Mouse (Mus musculus) ES-Bruce4 (cell line): ENCODE measurements at regions not wholly inside any gene's neighbourhood (a gene's known extent, or its start where the extent isn't known, plus 50 kb on each side); places are given as distances from the start of the nearest gene placed in this dataset.

Source experiments
- H3K27ac ChIP-seq: 2 replicates; pipeline ENCODE4 v1.5.1; 2012; ENCODE audit warnings: low read length, inconsistent platforms; ENCODE audit not compliant: insufficient read depth
- H3K27me3 ChIP-seq: 2 replicates; pipeline ENCODE4 v1.6.1; 2012; ENCODE audit warnings: mild to moderate bottlenecking, low read length, inconsistent platforms; ENCODE audit not compliant: control insufficient read depth, poor library complexity, insufficient read depth, severe bottlenecking
- H3K36me3 ChIP-seq: 2 replicates; pipeline ENCODE4 v1.6.1; 2012; ENCODE audit warnings: inconsistent platforms, mild to moderate bottlenecking, low read length, moderate library complexity; ENCODE audit not compliant: control insufficient read depth, poor library complexity, insufficient read depth, severe bottlenecking
- H3K4me1 ChIP-seq: one replicate; pipeline ENCODE4 v1.8.1; 2011; ENCODE audit warnings: low read length; ENCODE audit not compliant: control insufficient read depth, insufficient read depth
- H3K4me3 ChIP-seq: 2 replicates; pipeline ENCODE4 v1.5.1; 2011; ENCODE audit warnings: low read depth, mild to moderate bottlenecking, low read length
- H3K9ac ChIP-seq: 2 replicates; pipeline ENCODE4 v1.6.1; 2012; ENCODE audit warnings: low read depth, mild to moderate bottlenecking, inconsistent platforms; ENCODE audit not compliant: poor library complexity, severe bottlenecking
- H3K9me3 ChIP-seq: replicated peaks from 2 replicates; pipeline ENCODE4 v1.6.1; 2012; ENCODE audit warnings: mild to moderate bottlenecking, low read length, inconsistent platforms; ENCODE audit not compliant: control insufficient read depth, poor library complexity, insufficient read depth, severe bottlenecking
- CTCF ChIP-seq: IDR thresholded peaks from one replicate; pipeline ENCODE4 v1.8.1; 2011; ENCODE audit warnings: low read depth, low read length
- EP300 ChIP-seq: IDR thresholded peaks from 2 replicates; pipeline ENCODE4 v1.6.1; 2011; ENCODE audit warnings: low read depth, low read length; ENCODE audit not compliant: insufficient read depth
- POLR2A ChIP-seq: IDR thresholded peaks from one replicate; pipeline ENCODE4 v1.8.1; 2011; ENCODE audit warnings: low read length; ENCODE audit not compliant: insufficient read depth

DNA sequence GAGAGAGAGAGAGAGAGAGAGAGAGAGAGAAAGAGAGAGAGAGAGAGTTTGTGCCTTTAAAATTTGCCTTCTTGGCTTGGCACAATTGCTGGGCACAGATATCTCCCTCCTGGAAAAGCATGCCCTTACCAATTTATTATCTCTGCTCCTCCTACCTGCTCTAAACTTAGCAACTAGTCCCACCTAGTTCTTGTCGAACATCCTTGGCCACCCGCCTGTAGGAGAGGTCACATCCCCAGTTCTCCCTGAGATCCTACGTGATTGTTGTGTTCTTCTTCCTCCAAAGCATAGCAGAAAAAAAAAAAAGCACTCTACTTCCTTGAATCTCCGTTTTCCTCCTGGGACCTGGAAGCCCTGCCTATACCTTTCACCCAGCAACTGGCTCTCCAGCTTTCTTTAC is 101.8 kb downstream of the Polr2m start:
- no peaks in the 10 kb centered on the region for H3K9me3 ChIP-seq
- no peak overlapping the region for H3K27ac ChIP-seq
- no peaks in the 10 kb centered on the region for H3K27me3 ChIP-seq
- no peak overlapping the region for H3K9ac ChIP-seq
- TF ChIP-seq POLR2A (no peak), EP300 (no peak), CTCF (no peak)
- no peaks in the 10 kb centered on the region for H3K4me1 ChIP-seq
- H3K36me3 ChIP-seq = no peaks in the 10 kb centered on the region
- H3K4me3 ChIP-seq = no peak overlapping the region

DNA sequence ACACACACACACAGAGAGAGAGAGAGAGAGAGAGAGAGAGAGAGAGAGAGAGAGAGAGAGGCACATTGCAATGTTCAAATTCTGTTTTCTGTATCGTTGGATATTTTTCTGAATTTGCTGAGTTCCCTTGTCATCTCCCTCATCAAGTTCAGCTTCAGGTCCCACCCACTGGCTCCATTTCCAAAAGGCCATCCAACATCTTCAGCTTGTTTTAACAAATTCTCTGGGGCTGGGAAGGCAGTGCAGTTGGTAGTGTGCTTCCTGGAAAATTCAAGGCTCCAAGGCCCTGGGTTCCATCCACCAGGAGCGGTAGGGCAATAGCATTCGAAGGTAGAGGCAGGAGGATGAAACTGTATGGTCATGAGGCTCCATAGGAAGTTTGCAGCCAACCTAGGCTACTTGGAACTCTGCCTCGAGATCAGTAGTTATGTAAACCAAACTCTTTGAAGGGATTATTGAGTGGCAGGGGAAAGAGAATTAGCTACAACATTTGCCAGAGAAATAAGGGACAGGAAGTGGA is 105.9 kb downstream of the Polr2m start:
- Histone ChIP-seq H3K4me1 (no peaks in the 10 kb centered on the region), H3K4me3 (no peak overlapping the region), H3K36me3 (no peaks in the 10 kb centered on the region), H3K9me3 (no peaks in the 10 kb centered on the region), H3K9ac (no peak overlapping the region), H3K27ac (no peak overlapping the region), H3K27me3 (no peaks in the 10 kb centered on the region)
- TF ChIP-seq EP300 (no peak), CTCF (no peak), POLR2A (no peak)

DNA sequence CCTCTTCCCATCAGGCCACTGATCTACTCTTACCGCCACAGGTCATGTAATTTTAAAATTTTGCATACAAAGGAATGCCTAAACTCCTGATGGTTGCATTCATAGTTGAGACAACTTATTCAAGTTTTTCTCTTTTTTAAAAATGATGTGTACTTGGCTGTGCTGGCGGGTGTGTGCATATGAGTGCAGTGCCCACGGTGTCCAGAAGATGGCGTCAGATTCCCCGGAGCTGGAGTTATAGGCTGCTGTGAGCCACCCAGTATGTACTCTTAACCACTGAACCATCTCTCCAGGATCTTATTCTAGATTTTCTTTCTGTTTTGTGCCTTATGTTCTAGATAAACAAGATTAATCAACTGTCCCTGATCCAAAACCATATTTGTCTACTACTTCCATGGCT is 116.0 kb downstream of the Polr2m start:
- H3K27me3 ChIP-seq = no peaks in the 10 kb centered on the region
- no peaks in the 10 kb centered on the region for H3K36me3 ChIP-seq
- H3K9me3 ChIP-seq = no peaks in the 10 kb centered on the region; the same call in 1 of the 2 replicates
- no peak overlapping the region for H3K27ac ChIP-seq
- H3K9ac ChIP-seq = no peak overlapping the region
- TF ChIP-seq POLR2A (no peak), CTCF (peak; percentile 60)
- no peak overlapping the region for H3K4me3 ChIP-seq
- H3K4me1 ChIP-seq = no peaks in the 10 kb centered on the region

DNA sequence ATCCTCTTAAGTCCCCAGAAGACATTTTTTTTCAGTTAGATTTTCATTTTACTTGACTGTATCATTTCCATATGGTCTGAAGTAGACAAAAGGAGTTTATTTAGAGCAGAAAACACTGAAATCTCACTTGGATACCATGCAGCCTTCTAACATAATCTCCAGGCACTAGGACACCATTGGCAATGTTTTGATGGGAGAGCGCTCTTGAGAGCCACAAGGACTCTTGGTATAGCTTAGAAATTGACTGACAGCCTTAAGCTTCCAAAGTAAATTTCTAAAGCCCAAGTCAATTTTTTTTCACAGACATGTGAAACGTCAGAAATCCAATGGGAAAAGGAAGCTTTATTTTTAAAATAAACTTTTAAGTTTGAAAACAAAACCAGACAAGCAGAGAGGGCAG is 116.5 kb downstream of the Polr2m start:
- Histone ChIP-seq H3K9ac (no peak overlapping the region), H3K4me3 (no peak overlapping the region), H3K36me3 (no peaks in the 10 kb centered on the region), H3K27me3 (no peaks in the 10 kb centered on the region), H3K27ac (no peak overlapping the region), H3K9me3 (no peaks in the 10 kb centered on the region; the same call in 1 of the 2 replicates), H3K4me1 (no peaks in the 10 kb centered on the region)
- TF ChIP-seq EP300 (no peak), POLR2A (no peak), CTCF (no peak)

DNA sequence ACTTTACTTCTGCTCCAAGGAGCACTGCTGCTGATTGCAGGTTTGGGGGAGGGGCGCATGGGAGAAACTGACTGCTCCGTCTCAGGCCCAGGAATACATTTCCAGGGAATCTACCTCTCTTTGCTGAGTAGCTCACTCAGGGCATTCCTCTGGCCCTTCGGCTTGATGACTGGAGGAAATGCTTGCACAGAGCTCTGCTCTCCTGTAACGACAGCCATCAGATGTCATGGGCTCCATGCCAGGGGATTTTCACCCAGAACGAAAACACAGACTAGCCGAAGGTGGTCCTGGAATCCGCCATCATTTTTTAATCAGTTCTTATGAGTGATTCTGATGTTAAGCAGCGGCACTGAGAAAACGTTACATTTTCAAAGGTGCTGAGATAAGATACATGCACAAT is 119.2 kb downstream of the Polr2m start:
- H3K4me1 ChIP-seq = no peaks in the 10 kb centered on the region
- H3K4me3 ChIP-seq = no peak overlapping the region
- H3K27me3 ChIP-seq = no peaks in the 10 kb centered on the region
- no peaks in the 10 kb centered on the region; the same call in 1 of the 2 replicates for H3K9me3 ChIP-seq
- no peak overlapping the region for H3K9ac ChIP-seq
- H3K27ac ChIP-seq = no peak overlapping the region
- no peaks in the 10 kb centered on the region for H3K36me3 ChIP-seq
- TF ChIP-seq EP300 (no peak), POLR2A (no peak), CTCF (no peak)

DNA sequence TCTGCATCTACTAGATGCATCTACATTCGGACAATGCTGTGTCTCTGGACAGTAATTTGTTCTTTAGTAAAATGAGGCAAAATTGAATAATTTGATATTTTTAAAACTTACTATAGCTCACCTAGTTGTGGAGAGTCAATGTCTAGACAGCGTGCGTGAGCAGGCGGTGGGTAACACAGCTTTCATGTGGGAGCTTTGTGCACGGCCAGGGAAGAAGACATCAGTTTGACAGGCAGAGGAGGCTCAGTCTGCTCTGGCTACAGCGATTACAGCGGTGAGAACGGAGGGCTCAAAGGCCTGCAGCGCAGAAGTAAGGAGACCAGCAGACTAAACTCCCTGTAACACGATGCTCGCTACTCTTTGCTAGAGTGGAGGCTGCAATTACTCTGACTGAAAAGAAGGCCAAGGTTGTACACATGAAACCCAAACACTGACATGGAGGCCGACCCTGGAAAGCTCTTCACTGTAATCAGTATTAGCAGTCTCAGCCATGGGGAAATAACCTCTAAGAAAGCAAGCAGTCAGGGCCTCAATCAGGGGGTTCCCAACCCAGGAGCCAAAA is 120.5 kb downstream of the Polr2m start:
- no peak overlapping the region for H3K4me3 ChIP-seq
- no peaks in the 10 kb centered on the region; the same call in 1 of the 2 replicates for H3K9me3 ChIP-seq
- no peaks in the 10 kb centered on the region for H3K27me3 ChIP-seq
- no peak for TF ChIP-seq POLR2A
- no peak for TF ChIP-seq CTCF
- TF ChIP-seq EP300 = no peak
- no peaks in the 10 kb centered on the region for H3K4me1 ChIP-seq
- H3K27ac ChIP-seq = no peak overlapping the region
- no peak overlapping the region for H3K9ac ChIP-seq
- H3K36me3 ChIP-seq = no peaks in the 10 kb centered on the region
